Mouse (Mus musculus) G1E (cell line): Measurements from ENCODE around the gene Cxcr5.

Experiments used
- CTCF ChIP-seq: IDR thresholded peaks from 2 replicates; pipeline ENCODE4 v1.5.1; 2012; ENCODE audit warnings: low read depth, low read length, inconsistent platforms, mixed read lengths
- TAL1 ChIP-seq: conservative IDR thresholded peaks from 2 replicates; pipeline ENCODE4 v1.6.1; 2012; ENCODE audit warnings: low read depth, low read length, inconsistent platforms, mixed read lengths

GRCm38 (mm10) chr9:44604290-44604778, 42.7 kb upstream of the Cxcr5 start:
- no peak for TF ChIP-seq TAL1
- no peak for TF ChIP-seq CTCF
